Mouse (Mus musculus) megakaryocyte, embryonic 14.5 days (primary cell): ENCODE results near the gene Abl1. TPM values are rescaled to one million over a fixed set of nuclear protein-coding genes. Genes with fewer than 3 reads are reported as not detected.

Experiments
- H3K27me3 ChIP-seq: replicated peaks from 2 replicates; pipeline ENCODE3; 2012; ENCODE audit warnings: inconsistent platforms
- H3K36me3 ChIP-seq: replicated peaks from 2 replicates; pipeline ENCODE3; 2012; ENCODE audit warnings: low read length, inconsistent platforms, mixed read lengths
- H3K4me1 ChIP-seq: 2 replicates; pipeline ENCODE4 v1.6.1; 2012; ENCODE audit warnings: inconsistent platforms
- H3K4me3 ChIP-seq: replicated peaks from 2 replicates; pipeline ENCODE3; 2012; ENCODE audit warnings: moderate library complexity, mild to moderate bottlenecking, inconsistent platforms
- H3K9me3 ChIP-seq: 2 replicates; pipeline ENCODE4 v1.6.1; 2012; ENCODE audit warnings: inconsistent platforms
- FLI1 ChIP-seq: IDR thresholded peaks from 2 replicates; pipeline ENCODE4 v1.6.1; 2012; ENCODE audit warnings: low read length, inconsistent platforms, mixed read lengths
- GATA1 ChIP-seq: IDR thresholded peaks from 3 replicates; pipeline ENCODE4 v1.6.1; 2012; ENCODE audit warnings: mixed read lengths, low read length, inconsistent platforms, borderline replicate concordance
- polyA plus RNA-seq: library from polyadenylated mRNA; stranded (reverse); fragments of >175 nt; gene quantifications from 2 replicates; pipeline ENCODE4 v1.2.3, GENCODE M21; 2012; ENCODE audit warnings: low replicate concordance; ENCODE audit not compliant: insufficient read depth

The Abl1 gene
- polyA plus RNA-seq, 1 experiment = 29.4 TPM

- no peak for TF ChIP-seq FLI1
- TF ChIP-seq GATA1 = no peak
- peaks cover 64% of the 10 kb centered on the region for H3K4me1 ChIP-seq
- no peak overlapping the region for H3K4me3 ChIP-seq
- no peaks in the 10 kb centered on the region for H3K27me3 ChIP-seq
- peaks cover 27% of the 10 kb centered on the region for H3K36me3 ChIP-seq
- H3K9me3 ChIP-seq = no peaks in the 10 kb centered on the region
Observed at GRCm38 (mm10) chr2:31719202-31719880, 31.2 kb downstream of the Abl1 start.

GRCm38 (mm10) chr2:31719944-31720343 lies 31.8 kb downstream of the Abl1 start:
- no peaks in the 10 kb centered on the region for H3K9me3 ChIP-seq
- H3K36me3 ChIP-seq = peaks cover 24% of the 10 kb centered on the region
- peaks cover 63% of the 10 kb centered on the region for H3K4me1 ChIP-seq
- H3K27me3 ChIP-seq = no peaks in the 10 kb centered on the region
- H3K4me3 ChIP-seq = no peak overlapping the region
- no peak for TF ChIP-seq FLI1
- TF ChIP-seq GATA1 = no peak

- Histone ChIP-seq H3K9me3 (no peaks in the 10 kb centered on the region), H3K4me3 (no peak overlapping the region), H3K27me3 (no peaks in the 10 kb centered on the region), H3K36me3 (peaks cover 24% of the 10 kb centered on the region), H3K4me1 (peaks cover 69% of the 10 kb centered on the region)
- TF ChIP-seq FLI1 = no peak
- no peak for TF ChIP-seq GATA1
Observed at GRCm38 (mm10) chr2:31720783-31721182, 32.6 kb downstream of the Abl1 start.

GRCm38 (mm10) chr2:31724730-31725490 lies 36.7 kb downstream of the Abl1 start:
- Histone ChIP-seq H3K27me3 (no peaks in the 10 kb centered on the region), H3K9me3 (no peaks in the 10 kb centered on the region), H3K4me1 (peaks cover 83% of the 10 kb centered on the region), H3K36me3 (peaks cover 13% of the 10 kb centered on the region), H3K4me3 (no peak overlapping the region)
- TF ChIP-seq FLI1 (no peak), GATA1 (no peak)

- H3K27me3 ChIP-seq = no peaks in the 10 kb centered on the region
- H3K4me1 ChIP-seq = peaks cover 68% of the 10 kb centered on the region
- H3K36me3 ChIP-seq = peaks cover 16% of the 10 kb centered on the region
- H3K4me3 ChIP-seq = no peak overlapping the region
- H3K9me3 ChIP-seq = no peaks in the 10 kb centered on the region
- TF ChIP-seq GATA1 (no peak), FLI1 (no peak)
Observed at GRCm38 (mm10) chr2:31727576-31728277, 39.6 kb downstream of the Abl1 start.

GRCm38 (mm10) chr2:31730640-31731039 lies 42.5 kb downstream of the Abl1 start:
- H3K4me3 ChIP-seq = no peak overlapping the region
- no peaks in the 10 kb centered on the region for H3K27me3 ChIP-seq
- H3K9me3 ChIP-seq = no peaks in the 10 kb centered on the region
- peaks cover 48% of the 10 kb centered on the region for H3K4me1 ChIP-seq
- TF ChIP-seq GATA1 (no peak), FLI1 (no peak)
- peaks cover 27% of the 10 kb centered on the region for H3K36me3 ChIP-seq

GRCm38 (mm10) chr2:31732497-31732896 lies 44.3 kb downstream of the Abl1 start:
- Histone ChIP-seq H3K4me3 (no peak overlapping the region), H3K36me3 (peaks cover 32% of the 10 kb centered on the region), H3K9me3 (no peaks in the 10 kb centered on the region), H3K4me1 (peaks cover 30% of the 10 kb centered on the region), H3K27me3 (no peaks in the 10 kb centered on the region)
- TF ChIP-seq GATA1 (no peak), FLI1 (no peak)

GRCm38 (mm10) chr2:31733558-31733957 lies 45.4 kb downstream of the Abl1 start:
- Histone ChIP-seq H3K4me1 (peaks cover 23% of the 10 kb centered on the region), H3K27me3 (no peaks in the 10 kb centered on the region), H3K9me3 (no peaks in the 10 kb centered on the region), H3K4me3 (no peak overlapping the region), H3K36me3 (peaks cover 40% of the 10 kb centered on the region)
- TF ChIP-seq FLI1 = no peak
- TF ChIP-seq GATA1 = no peak

GRCm38 (mm10) chr2:31739041-31739440 lies 50.9 kb downstream of the Abl1 start:
- Histone ChIP-seq H3K36me3 (peaks cover 34% of the 10 kb centered on the region), H3K9me3 (no peaks in the 10 kb centered on the region), H3K4me3 (no peak overlapping the region), H3K4me1 (peaks cover 37% of the 10 kb centered on the region), H3K27me3 (no peaks in the 10 kb centered on the region)
- TF ChIP-seq GATA1 = no peak
- no peak for TF ChIP-seq FLI1
